Comparison of ENCODE assay signal across 8 mouse cellular contexts in the genomic region with DNA sequence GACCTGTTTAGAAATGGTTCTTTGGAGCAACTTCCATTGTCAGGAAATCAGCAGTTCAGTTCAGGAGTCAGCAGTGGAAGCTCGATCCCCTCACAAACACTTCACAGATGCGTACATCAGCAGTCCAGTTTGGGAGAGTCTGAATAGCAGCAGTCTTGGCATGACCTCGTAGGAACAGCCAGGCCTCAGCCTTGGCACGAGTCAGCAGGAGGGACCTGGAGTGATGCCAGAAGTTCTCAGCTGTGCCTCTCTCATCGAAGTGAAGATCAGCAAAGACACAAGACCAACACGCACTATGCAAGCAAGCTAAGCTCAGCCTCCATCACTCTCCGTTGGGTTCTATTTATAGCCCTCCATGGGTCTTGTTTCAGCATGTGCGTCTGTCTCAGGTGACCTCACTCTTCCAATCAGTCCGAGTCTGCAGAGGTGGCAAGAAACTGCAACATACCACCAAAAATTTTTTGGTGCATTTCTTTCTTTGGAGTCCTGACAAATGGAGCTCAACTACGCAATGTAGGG. TPM values are rescaled to one million over a fixed set of nuclear protein-coding genes. Genes with fewer than 3 reads are reported as not detected.
A peak's percentile ranks its signal among the peaks of the same experiment; 100 is the strongest.
DNase-seq lines count a peak whose midpoint lies in the region; ATAC-seq lines count a peak whose summit lies in the region.

No protein-coding gene starts in this region.

- intact Hi-C loops in left cerebral cortex, postnatal 4 days (cut with DNase I), result no loop called here
- intact Hi-C loops in heart, postnatal 36 days (cut with DNase I), result no loop called here

- DNase-seq in gastrocnemius, adult 18-20 months (ENCODE audit: low spot score), result peak; percentile 21
- DNase-seq in gastrocnemius, adult 8-10 months (ENCODE audit: low spot score in 2 of 2), result no peak
- peak; percentile 81 for DNase-seq in left cerebral cortex, postnatal 4 days
- no peak for DNase-seq in left cerebral cortex, adult 18-20 months (ENCODE audit: low spot score in 2 of 2)
- peak; percentile 56 for DNase-seq in adipocyte (ENCODE audit: low spot score)
- DNase-seq in heart, postnatal 36 days, result peak; percentile 5 to 6
- no peak for DNase-seq in thymus, adult 18-20 months

- ATAC-seq in granulocyte monocyte progenitor cell, adult 5-6 weeks (replicated peaks; ENCODE audit: poor library complexity, severe bottlenecking), result no peak

RNA-seq across cellular contexts. Expression of a gene that starts 15.0 kb away (rescaled TPM):
- total RNA-seq in gastrocnemius, adult 18-20 months (2021), result not detected
- total RNA-seq in gastrocnemius, adult 8-10 months (2022), result not detected
- total RNA-seq in left cerebral cortex, postnatal 4 days (2021), result not detected
- total RNA-seq in left cerebral cortex, adult 18-20 months (2021), result not detected
- total RNA-seq in heart, postnatal 36 days (2021), result not detected
- total RNA-seq in granulocyte monocyte progenitor cell, adult 5-6 weeks (2014; fragmentation: Nextera tagmentation), result not detected in 2 replicates
- total RNA-seq in granulocyte monocyte progenitor cell, adult 5-6 weeks (2017), result not detected in 2 replicates

RNA-seq across cellular contexts. Expression of a gene that starts 36.6 kb away (rescaled TPM):
- 1 to 10 TPM; 4.6 to 5.0 TPM for total RNA-seq in gastrocnemius, adult 18-20 months (2021)
- total RNA-seq in gastrocnemius, adult 8-10 months (2022), result 1 to 10 TPM; 3.7 to 6.1 (median 4.5) TPM
- total RNA-seq in left cerebral cortex, postnatal 4 days (2021), result 10 to 100 TPM in 1 of 2 experiments, 1 to 10 TPM in 1; 8.0 to 10.1 TPM
- 10 to 100 TPM in 1 of 2 experiments, 1 to 10 TPM in 1; 8.9 to 12.1 TPM for total RNA-seq in left cerebral cortex, adult 18-20 months (2021)
- 1 to 10 TPM; 5.1 to 6.1 TPM for total RNA-seq in heart, postnatal 36 days (2021)
- 7.3 and 13.8 TPM in 2 replicates for total RNA-seq in granulocyte monocyte progenitor cell, adult 5-6 weeks (2014; fragmentation: Nextera tagmentation)
- 14.1 and 16.8 TPM in 2 replicates for total RNA-seq in granulocyte monocyte progenitor cell, adult 5-6 weeks (2017)

RNA-seq across cellular contexts. Expression of a gene that starts 54.7 kb away (rescaled TPM):
- 1 to 10 TPM; 4.4 to 6.7 TPM for total RNA-seq in gastrocnemius, adult 18-20 months (2021)
- total RNA-seq in gastrocnemius, adult 8-10 months (2022), result 1 to 10 TPM; 4.8 to 5.2 (median 5.1) TPM
- 1 to 10 TPM; 4.2 to 6.6 TPM for total RNA-seq in left cerebral cortex, postnatal 4 days (2021)
- total RNA-seq in left cerebral cortex, adult 18-20 months (2021), result 1 to 10 TPM; 4.5 to 4.6 TPM
- 1 to 10 TPM; 8.4 to 9.9 TPM for total RNA-seq in heart, postnatal 36 days (2021)
- 5.3 and 6.4 TPM in 2 replicates for total RNA-seq in granulocyte monocyte progenitor cell, adult 5-6 weeks (2014; fragmentation: Nextera tagmentation)
- 4.6 and 7.4 TPM in 2 replicates for total RNA-seq in granulocyte monocyte progenitor cell, adult 5-6 weeks (2017)

Comparison
In these comparisons a context has a peak if more than half of its experiments do, and no peak if none do; other contexts are left out.
1. DNase-seq: peak in gastrocnemius, adult 18-20 months (single experiment), left cerebral cortex, postnatal 4 days (single experiment), adipocyte (single experiment) and heart, postnatal 36 days (2 of 2); none in gastrocnemius, adult 8-10 months (0 of 2), left cerebral cortex, adult 18-20 months (0 of 2) and thymus, adult 18-20 months (0 of 2).